Mouse (Mus musculus): ENCODE data around the gene Kctd12. TPM values are rescaled to one million over a fixed set of nuclear protein-coding genes. Genes with fewer than 3 reads are reported as not detected.

Kctd12 gene
- polyA plus RNA-seq, 1 experiment from 2014 or later, result 7.0 TPM

GRCm38 (mm10) chr14:102947796-102948195 is 34.6 kb downstream of the Kctd12 start:
- TF ChIP-seq CTCF (IDR thresholded peaks at IDR 0.05; ENCODE audit: low read depth), result no peak
- no peaks in the 10 kb centered on the region for H3K27me3 ChIP-seq (replicated peaks; ENCODE audit: control insufficient read depth, insufficient read depth, low read length)

GRCm38 (mm10) chr14:102942222-102942843 is 40.1 kb downstream of the Kctd12 start:
- Histone ChIP-seq H3K9me3 (ENCODE audit: control insufficient read depth) (no peaks in the 10 kb centered on the region), H3K4me2 (replicated peaks; ENCODE audit: low read depth) (no peak overlapping the region), H3K9ac (ENCODE audit: low read depth, low read length) (no peak overlapping the region), H3K36me3 (ENCODE audit: control insufficient read depth, insufficient read depth) (no peaks in the 10 kb centered on the region), H3K4me3 (ENCODE audit: low read depth, low read length) (no peak overlapping the region), H3K27me3 (replicated peaks; ENCODE audit: control insufficient read depth, insufficient read depth, low read length) (no peaks in the 10 kb centered on the region), H3K4me1 (replicated peaks; ENCODE audit: control insufficient read depth, insufficient read depth, low read length) (no peaks in the 10 kb centered on the region), H3K27ac (ENCODE audit: low read depth, low read length) (no peak overlapping the region)
- no peak for ATAC-seq
- TF ChIP-seq CTCF (IDR thresholded peaks at IDR 0.05; ENCODE audit: low read depth), result no peak
- WGBS, result 52% methylated on average over 2 of the region's 2 CpGs

More at GRCm38 (mm10) chr14:102947796-102948195, 34.6 kb downstream of the Kctd12 start:
- no peak for ATAC-seq
- Histone ChIP-seq H3K4me1 (replicated peaks; ENCODE audit: control insufficient read depth, insufficient read depth, low read length) (no peaks in the 10 kb centered on the region), H3K36me3 (ENCODE audit: control insufficient read depth, insufficient read depth) (no peaks in the 10 kb centered on the region), H3K27ac (ENCODE audit: low read depth, low read length) (no peak overlapping the region), H3K9ac (ENCODE audit: low read depth, low read length) (no peak overlapping the region), H3K4me3 (ENCODE audit: low read depth, low read length) (no peak overlapping the region), H3K4me2 (replicated peaks; ENCODE audit: low read depth) (no peak overlapping the region), H3K9me3 (ENCODE audit: control insufficient read depth) (no peaks in the 10 kb centered on the region)
- 76% methylated on average over 2 of the region's 2 CpGs for WGBS

- no peak overlapping the region for H3K27ac ChIP-seq (ENCODE audit: low read depth, low read length)
- no peaks in the 10 kb centered on the region for H3K36me3 ChIP-seq (ENCODE audit: control insufficient read depth, insufficient read depth)
- no peaks in the 10 kb centered on the region for H3K9me3 ChIP-seq (ENCODE audit: control insufficient read depth)
- ATAC-seq, result no peak
- 79% methylated on average over 2 of the region's 2 CpGs for WGBS
- H3K4me2 ChIP-seq (replicated peaks; ENCODE audit: low read depth), result no peak overlapping the region
- H3K27me3 ChIP-seq (replicated peaks; ENCODE audit: control insufficient read depth, insufficient read depth, low read length), result no peaks in the 10 kb centered on the region
- no peaks in the 10 kb centered on the region for H3K4me1 ChIP-seq (replicated peaks; ENCODE audit: control insufficient read depth, insufficient read depth, low read length)
- no peak overlapping the region for H3K4me3 ChIP-seq (ENCODE audit: low read depth, low read length)
- TF ChIP-seq CTCF (IDR thresholded peaks at IDR 0.05; ENCODE audit: low read depth), result no peak
- no peak overlapping the region for H3K9ac ChIP-seq (ENCODE audit: low read depth, low read length)
Observed at GRCm38 (mm10) chr14:102934878-102935277, 47.6 kb downstream of the Kctd12 start.

- H3K9me3 ChIP-seq (ENCODE audit: control insufficient read depth), result no peaks in the 10 kb centered on the region
- WGBS, result 60% methylated on average over 1 of the region's 1 CpGs
- no peaks in the 10 kb centered on the region for H3K27me3 ChIP-seq (replicated peaks; ENCODE audit: control insufficient read depth, insufficient read depth, low read length)
- no peak overlapping the region for H3K4me2 ChIP-seq (replicated peaks; ENCODE audit: low read depth)
- no peak overlapping the region for H3K9ac ChIP-seq (ENCODE audit: low read depth, low read length)
- no peak for ATAC-seq
- H3K4me1 ChIP-seq (replicated peaks; ENCODE audit: control insufficient read depth, insufficient read depth, low read length), result no peaks in the 10 kb centered on the region
- H3K4me3 ChIP-seq (ENCODE audit: low read depth, low read length), result no peak overlapping the region
- no peak overlapping the region for H3K27ac ChIP-seq (ENCODE audit: low read depth, low read length)
- no peak for TF ChIP-seq CTCF (IDR thresholded peaks at IDR 0.05; ENCODE audit: low read depth)
- H3K36me3 ChIP-seq (ENCODE audit: control insufficient read depth, insufficient read depth), result no peaks in the 10 kb centered on the region
Observed at GRCm38 (mm10) chr14:102930933-102931332, 51.5 kb downstream of the Kctd12 start.

- Histone ChIP-seq H3K4me3 (ENCODE audit: low read depth, low read length) (no peak overlapping the region), H3K4me1 (replicated peaks; ENCODE audit: control insufficient read depth, insufficient read depth, low read length) (no peaks in the 10 kb centered on the region), H3K27ac (ENCODE audit: low read depth, low read length) (no peak overlapping the region), H3K27me3 (replicated peaks; ENCODE audit: control insufficient read depth, insufficient read depth, low read length) (no peaks in the 10 kb centered on the region), H3K9me3 (ENCODE audit: control insufficient read depth) (no peaks in the 10 kb centered on the region), H3K4me2 (replicated peaks; ENCODE audit: low read depth) (no peak overlapping the region), H3K36me3 (ENCODE audit: control insufficient read depth, insufficient read depth) (no peaks in the 10 kb centered on the region), H3K9ac (ENCODE audit: low read depth, low read length) (no peak overlapping the region)
- ATAC-seq, result no peak
- TF ChIP-seq CTCF (IDR thresholded peaks at IDR 0.05; ENCODE audit: low read depth), result no peak
- 44% methylated on average over 3 of the region's 3 CpGs for WGBS
Observed at GRCm38 (mm10) chr14:102929545-102929944, 52.9 kb downstream of the Kctd12 start.

GRCm38 (mm10) chr14:102927847-102928466 is 54.5 kb downstream of the Kctd12 start:
- Histone ChIP-seq H3K4me3 (ENCODE audit: low read depth, low read length) (no peak overlapping the region), H3K9ac (ENCODE audit: low read depth, low read length) (no peak overlapping the region), H3K9me3 (ENCODE audit: control insufficient read depth) (no peaks in the 10 kb centered on the region), H3K36me3 (ENCODE audit: control insufficient read depth, insufficient read depth) (no peaks in the 10 kb centered on the region), H3K4me2 (replicated peaks; ENCODE audit: low read depth) (no peak overlapping the region), H3K27me3 (replicated peaks; ENCODE audit: control insufficient read depth, insufficient read depth, low read length) (no peaks in the 10 kb centered on the region), H3K27ac (ENCODE audit: low read depth, low read length) (no peak overlapping the region), H3K4me1 (replicated peaks; ENCODE audit: control insufficient read depth, insufficient read depth, low read length) (no peaks in the 10 kb centered on the region)
- no peak for ATAC-seq
- WGBS, result 83% methylated on average over 5 of the region's 5 CpGs
- TF ChIP-seq CTCF (IDR thresholded peaks at IDR 0.05; ENCODE audit: low read depth), result no peak

Small RNA genes within 50 kb of the gene (microRNA-seq; reads per million reads assigned to microRNA genes)
- gene Mir5130, result not detected

Other genes with a start within 250 kb of the Kctd12 start
- not detected in 2 replicates for gene Acod1, start 64.3 kb upstream of the Kctd12 start, polyA plus RNA-seq (2015; fragmentation: Nextera tagmentation; extraction: Ambion mirVana)
- 15.7 and 17.1 TPM in 2 replicates for gene Cln5, start 87.6 kb upstream of the Kctd12 start, polyA plus RNA-seq (2015; fragmentation: Nextera tagmentation; extraction: Ambion mirVana)
- gene Fbxl3, start 116.9 kb upstream of the Kctd12 start, polyA plus RNA-seq (2015; fragmentation: Nextera tagmentation; extraction: Ambion mirVana), result 21.7 and 22.1 TPM in 2 replicates

Data from intestine, postnatal 0 days (tissue).